Mouse (Mus musculus) forebrain, postnatal 0 days (tissue): Measurements from ENCODE around the gene Cog5. TPM values are rescaled to one million over a fixed set of nuclear protein-coding genes. Genes with fewer than 3 reads are reported as not detected.

ENCODE experiments used
- ATAC-seq: fragments of 200-750 bp; cut with Nextera tagmentation; 2 replicates; pipeline ENCODE4 v1.8.0; 2017; ENCODE audit warnings: mild to moderate bottlenecking, moderate library complexity
- DNase-seq: peaks from one replicate; pipeline ENCODE4 v3.0.0-alpha.2; 2015
- H3K27ac ChIP-seq: fragments of 300-500 bp; sonication (generic); 2 replicates; pipeline ENCODE4 v1.5.1; 2014; ENCODE audit warnings: low read depth, mild to moderate bottlenecking, antibody characterized with exemption, low read length, moderate library complexity, mixed read lengths
- H3K27me3 ChIP-seq: fragments of 300-500 bp; sonication (generic); 2 replicates; pipeline ENCODE4 v1.6.1; 2014; ENCODE audit warnings: mild to moderate bottlenecking, low read length, mixed read lengths; ENCODE audit not compliant: insufficient read depth
- H3K36me3 ChIP-seq: fragments of 300-500 bp; sonication (generic); 2 replicates; pipeline ENCODE4 v1.6.1; 2014; ENCODE audit warnings: mild to moderate bottlenecking, moderate library complexity; ENCODE audit not compliant: insufficient read depth
- H3K4me1 ChIP-seq: fragments of 300-500 bp; sonication (generic); 2 replicates; pipeline ENCODE4 v1.6.1; 2014; ENCODE audit warnings: antibody characterized with exemption; ENCODE audit not compliant: insufficient read depth
- H3K4me2 ChIP-seq: fragments of 300-500 bp; sonication (generic); 2 replicates; pipeline ENCODE4 v1.6.1; 2014; ENCODE audit warnings: low read depth, mild to moderate bottlenecking, moderate library complexity
- H3K4me3 ChIP-seq: fragments of 300-500 bp; sonication (generic); 2 replicates; pipeline ENCODE4 v1.5.1; 2014; ENCODE audit warnings: low read depth, low read length, mixed read lengths
- H3K9ac ChIP-seq: fragments of 300-500 bp; sonication (generic); 2 replicates; pipeline ENCODE4 v1.6.1; 2014; ENCODE audit warnings: mild to moderate bottlenecking
- H3K9me3 ChIP-seq: fragments of 300-500 bp; sonication (generic); 2 replicates; pipeline ENCODE4 v1.6.1; 2016; ENCODE audit warnings: low read length
- CTCF ChIP-seq: sonication (generic); IDR thresholded peaks from 2 replicates; pipeline ENCODE4 v1.5.1; 2016; ENCODE audit warnings: antibody characterized with exemption, control low read depth, low read depth
- WGBS: fragments of 180-500 bp; shearing (Covaris S2); extraction: QIAGEN DNeasy Blood & Tissue Kit; methylation state at CpG from one replicate; pipeline ENCODE4 v1.1.7; 2014; 5-methylcytosine and 5-hydroxymethylcytosine counted together
- polyA plus RNA-seq: library from polyadenylated mRNA; unstranded; fragments of >200 nt; fragmentation: Nextera tagmentation; extraction: Ambion mirVana; gene quantifications from 2 replicates; pipeline ENCODE4 v1.2.1, GENCODE M21; 2015
- total RNA-seq: library from RNA; depleted of rRNA; stranded (reverse); fragments of >200 nt; gene quantifications from 2 replicates; pipeline ENCODE4 v1.2.3, GENCODE M21; 2014

The Cog5 gene
- total and polyA plus RNA-seq, 2 experiments from 2014 or later: 17.3 to 47.7 TPM

DNA sequence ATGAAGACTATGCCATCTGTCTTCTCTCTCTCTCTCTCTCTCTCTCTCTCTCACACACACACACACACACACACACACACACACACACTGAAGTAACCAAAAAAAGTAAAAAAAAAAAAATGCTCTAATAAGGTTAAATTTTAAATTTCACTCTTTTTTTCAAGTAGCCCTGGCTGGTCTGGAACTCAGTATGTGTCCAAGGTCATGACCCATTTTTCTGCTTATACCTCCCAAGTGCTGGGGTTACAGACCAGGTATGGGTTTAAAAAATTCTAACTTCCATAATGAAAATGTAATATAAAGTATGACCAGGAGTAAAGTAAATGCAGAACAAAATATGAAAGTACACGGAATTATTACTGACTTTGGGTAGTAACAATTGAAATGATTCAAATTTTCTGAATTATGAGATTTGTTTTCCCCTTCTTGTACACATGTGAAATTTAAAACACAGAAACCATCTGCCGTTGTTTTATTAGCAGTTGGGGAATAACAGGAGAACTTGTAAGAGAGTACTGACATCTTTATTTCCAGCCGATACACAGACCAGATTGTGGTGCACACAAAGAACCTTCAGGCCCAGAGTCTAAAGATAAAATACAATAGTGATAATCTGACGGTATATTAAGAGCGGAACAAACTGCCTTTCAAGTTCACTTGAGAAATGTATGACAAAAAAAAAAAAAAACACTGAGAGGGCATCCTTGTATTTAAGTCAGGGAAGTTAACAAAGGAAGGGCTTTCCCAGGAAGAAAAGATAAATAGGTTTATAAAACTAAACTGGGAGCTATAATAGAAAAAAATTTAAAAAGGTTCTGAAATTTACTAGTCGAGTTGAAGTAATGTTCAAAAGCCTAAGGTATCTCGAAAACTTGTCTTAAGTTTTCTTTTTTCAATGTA lies 293.7 kb downstream of the Cog5 start:
- TF ChIP-seq CTCF: no peak
- Histone ChIP-seq H3K9ac (peak overlapping the region; percentile 80; the same call in 1 of the 2 replicates), H3K36me3 (0 out of 2 replicates have a peak, but pooled peaks cover 2% of the 10 kb centered on the region), H3K4me3 (peak overlapping the region; percentile 96), H3K4me2 (peak overlapping the region; percentile 50), H3K27ac (peak overlapping the region; percentile 94), H3K9me3 (no peaks in the 10 kb centered on the region), H3K27me3 (no peaks in the 10 kb centered on the region), H3K4me1 (no peaks in the 10 kb centered on the region)
- 15% methylated on average over 7 of the region's 7 CpGs for WGBS
- DNase-seq (no peak), ATAC-seq (no peak)

DNA sequence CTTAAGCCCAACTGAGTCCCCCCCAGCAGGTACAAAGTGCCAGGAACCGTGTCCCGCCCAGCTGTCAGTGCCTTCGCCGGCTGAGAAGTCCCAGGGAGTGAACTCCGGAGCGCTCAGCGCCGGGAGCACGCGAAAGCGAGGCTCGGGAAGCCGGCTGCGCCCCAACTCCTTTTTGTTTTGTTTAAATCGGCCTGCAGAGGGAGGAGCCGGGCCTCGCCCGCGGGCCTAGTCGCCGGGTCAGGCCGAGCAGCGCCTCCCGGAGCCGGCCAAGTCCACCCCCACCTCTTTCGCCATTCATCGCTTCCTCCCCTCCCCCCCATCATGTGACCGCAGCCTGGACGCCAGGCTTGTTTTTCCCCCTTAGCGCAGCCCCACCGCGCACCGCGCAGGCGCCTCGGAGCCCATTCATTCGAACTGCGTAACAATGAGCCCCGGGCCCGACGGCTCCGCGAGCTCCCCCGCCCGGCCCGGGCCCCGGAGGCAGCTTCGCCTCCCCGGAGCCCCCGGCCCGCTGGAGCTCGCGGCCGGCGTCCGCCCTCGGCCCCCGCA lies 294.6 kb downstream of the Cog5 start:
- Histone ChIP-seq H3K9ac (peak overlapping the region; percentile 80), H3K36me3 (no peaks in the 10 kb centered on the region), H3K4me3 (peak overlapping the region; percentile 96), H3K4me2 (peak overlapping the region; percentile 50), H3K9me3 (no peaks in the 10 kb centered on the region), H3K4me1 (no peaks in the 10 kb centered on the region), H3K27ac (peak overlapping the region; percentile 94), H3K27me3 (no peaks in the 10 kb centered on the region)
- ATAC-seq (peak; percentile 68), DNase-seq (peak; percentile 94)
- WGBS: under 1% methylated on average over 50 of the region's 58 CpGs
- TF ChIP-seq CTCF: peak; percentile 37

DNA sequence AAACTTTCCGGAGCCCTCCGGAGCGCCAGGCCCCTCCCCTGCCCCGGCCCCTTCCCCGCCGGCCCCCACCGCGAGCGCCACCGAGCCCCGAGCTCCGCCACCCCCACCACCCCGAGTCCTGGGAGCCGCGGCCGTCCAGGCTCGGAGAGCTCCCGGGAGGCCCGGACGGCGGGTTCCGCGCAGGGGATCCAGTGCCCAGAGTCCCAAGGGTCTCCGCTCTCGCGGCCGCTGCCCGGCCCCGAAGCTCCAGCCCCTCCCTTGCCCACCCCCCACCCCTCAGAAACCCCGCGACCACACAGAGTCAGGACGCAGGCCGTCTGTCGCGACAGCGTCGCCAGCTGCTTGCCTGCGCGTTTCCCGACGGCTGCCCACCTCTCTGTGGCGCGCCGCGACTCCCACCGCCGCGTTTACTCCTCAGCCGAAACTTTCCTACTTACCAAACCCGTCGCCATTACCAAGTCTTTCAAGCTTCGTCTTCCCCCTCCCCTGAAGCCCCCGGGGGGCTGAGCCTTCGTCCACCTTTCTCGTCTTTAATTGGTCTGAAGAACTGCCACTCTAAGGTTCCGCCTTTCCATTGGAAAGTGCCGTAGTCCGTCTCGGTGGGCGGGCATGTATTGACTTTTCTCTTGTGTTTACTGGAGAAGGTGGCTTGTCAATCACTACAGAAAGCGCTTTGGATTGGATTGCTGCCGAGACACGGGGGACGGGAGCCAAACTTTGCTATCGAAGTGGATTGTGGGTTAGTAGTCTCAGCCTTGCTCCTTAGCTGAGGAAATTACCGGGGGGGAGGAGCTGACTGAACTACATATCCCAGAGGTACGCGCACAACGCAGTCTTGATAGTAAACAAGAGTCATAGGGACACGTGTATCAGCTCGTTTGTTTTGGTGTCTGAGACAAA lies 295.3 kb downstream of the Cog5 start, which contains the start of gene Hbp1:
TSS of gene Hbp1 (minus strand) at position 777 of the 900 bp plus-strand sequence.
- H3K4me2 ChIP-seq: peak within 1 kb of the TSS; percentile 55
- peak within 1 kb of the TSS; percentile 80 for H3K9ac ChIP-seq
- no peaks in the 10 kb centered on the region for H3K4me1 ChIP-seq
- no peak for TF ChIP-seq CTCF
- H3K9me3 ChIP-seq: no peaks in the 10 kb centered on the region
- H3K36me3 ChIP-seq: no peaks in the 10 kb centered on the region
- no peaks in the 10 kb centered on the region for H3K27me3 ChIP-seq
- peak within 1 kb of the TSS; percentile 94 for H3K27ac ChIP-seq
- peak within 1 kb of the TSS; percentile 96 for H3K4me3 ChIP-seq
- WGBS: under 1% methylated on average over 71 of the region's 71 CpGs
- ATAC-seq (peak; percentile 97), DNase-seq (peak; percentile 100)

DNA sequence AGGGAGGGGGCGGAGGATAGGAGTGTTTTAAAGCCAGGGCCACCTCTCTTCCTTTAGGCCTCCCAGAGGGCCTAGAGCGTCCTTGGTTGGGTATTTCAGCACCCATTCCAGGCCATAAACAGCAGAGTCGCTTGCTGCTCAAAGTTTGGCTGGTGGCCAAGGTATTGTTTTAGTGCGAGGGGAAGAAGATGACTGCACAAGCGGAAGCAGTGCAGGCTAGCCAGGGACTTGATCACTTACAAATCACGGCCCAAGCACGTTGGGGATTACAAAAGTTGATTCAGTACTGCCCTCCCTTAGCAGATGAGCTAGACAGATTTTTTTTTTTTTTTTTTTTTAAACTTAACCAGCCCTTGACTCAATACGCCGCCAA lies 296.0 kb downstream of the Cog5 start:
- DNase-seq: no peak

DNA sequence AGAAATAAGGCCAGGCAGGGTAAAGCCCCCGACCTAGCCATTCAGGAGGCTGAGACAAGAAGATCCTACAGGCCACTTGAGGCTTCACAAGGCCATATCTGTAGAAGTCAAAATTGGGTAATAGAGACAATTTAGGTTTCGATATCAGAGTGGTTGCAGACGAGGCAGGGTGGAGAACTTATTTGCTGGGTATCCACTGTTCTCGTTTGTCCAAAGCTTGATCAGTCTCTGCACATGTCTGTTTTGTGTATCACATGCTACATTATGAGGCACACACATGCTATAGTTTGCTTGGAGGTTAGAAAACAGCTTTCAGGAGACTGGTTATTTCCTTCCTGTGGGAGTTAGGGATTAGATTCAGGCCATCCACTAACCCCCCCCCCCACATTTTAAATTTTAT lies 301.2 kb downstream of the Cog5 start:
- no peaks in the 10 kb centered on the region for H3K27me3 ChIP-seq
- ATAC-seq (no peak), DNase-seq (no peak)
- H3K4me3 ChIP-seq: no peak overlapping the region
- H3K4me1 ChIP-seq: no peaks in the 10 kb centered on the region
- H3K36me3 ChIP-seq: no peaks in the 10 kb centered on the region
- WGBS: 91% methylated on average over 4 of the region's 4 CpGs
- no peak overlapping the region for H3K4me2 ChIP-seq
- no peak overlapping the region for H3K9ac ChIP-seq
- H3K27ac ChIP-seq: no peak overlapping the region
- TF ChIP-seq CTCF: no peak
- no peaks in the 10 kb centered on the region for H3K9me3 ChIP-seq

More for the DNA sequence above, 296.0 kb downstream of the Cog5 start:
- WGBS: 2% methylated on average over 9 of the region's 9 CpGs
- peak overlapping the region; percentile 55 for H3K4me2 ChIP-seq
- H3K4me3 ChIP-seq: peak overlapping the region; percentile 39
- no peaks in the 10 kb centered on the region for H3K9me3 ChIP-seq
- TF ChIP-seq CTCF: no peak
- H3K9ac ChIP-seq: peak overlapping the region; percentile 49
- ATAC-seq: no peak
- H3K4me1 ChIP-seq: no peaks in the 10 kb centered on the region
- H3K27me3 ChIP-seq: no peaks in the 10 kb centered on the region
- no peaks in the 10 kb centered on the region for H3K36me3 ChIP-seq
- H3K27ac ChIP-seq: peak overlapping the region; percentile 79

DNA sequence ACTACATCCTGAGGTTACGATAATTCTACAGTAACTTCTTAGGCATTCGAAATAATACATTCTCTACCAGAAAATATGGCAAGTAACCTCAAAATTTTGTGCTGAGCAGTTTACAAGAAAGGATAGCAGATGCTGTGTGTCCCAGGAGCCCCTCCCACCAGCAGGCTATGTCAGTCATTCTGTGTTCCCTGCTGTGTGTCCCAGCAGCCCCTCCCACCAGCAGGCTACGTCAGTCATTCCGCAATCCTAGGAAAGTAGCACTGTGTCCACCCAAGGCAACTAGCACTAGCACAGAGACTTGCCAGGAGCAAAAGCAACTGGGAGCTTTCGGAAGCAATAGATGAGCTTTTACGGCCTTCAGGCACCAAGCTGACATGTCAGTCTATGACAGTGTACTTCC lies 309.4 kb downstream of the Cog5 start:
- Histone ChIP-seq H3K4me2 (no peak overlapping the region), H3K4me3 (no peak overlapping the region), H3K36me3 (no peaks in the 10 kb centered on the region; the same call in 1 of the 2 replicates), H3K4me1 (no peaks in the 10 kb centered on the region), H3K9ac (no peak overlapping the region), H3K27ac (no peak overlapping the region), H3K27me3 (no peaks in the 10 kb centered on the region), H3K9me3 (no peaks in the 10 kb centered on the region)
- 74% methylated on average over 6 of the region's 6 CpGs for WGBS
- no peak for TF ChIP-seq CTCF
- DNase-seq (no peak), ATAC-seq (no peak)
